Mouse (Mus musculus): Measurements from ENCODE around the gene Fbxw24. TPM values are rescaled to one million over a fixed set of nuclear protein-coding genes. Genes with fewer than 3 reads are reported as not detected.
"Not testable (repeated sequence)": the region's sequence is repeated elsewhere in the genome, so short reads cannot be mapped to it uniquely, and the experiment has no call there.

The Fbxw24 gene
- not detected in 2 replicates for total RNA-seq (2017)

- not testable (repeated sequence) for ATAC-seq (replicated peaks; ENCODE audit: low read depth, poor library complexity, severe bottlenecking)
These were observed at the start of gene Fbxw24 for GRCm38 (mm10) chr9:109625957-109626356. Gene Fbxw24, minus strand, starts transcription at chr9:109626057.

GRCm38 (mm10) chr9:109664552-109664951 lies 38.7 kb upstream of the Fbxw24 start, which contains the start of gene Fbxw25:
Gene Fbxw25, minus strand, starts transcription at chr9:109664652.
- ATAC-seq (replicated peaks; ENCODE audit: low read depth, poor library complexity, severe bottlenecking): not testable (repeated sequence)

DNA sequence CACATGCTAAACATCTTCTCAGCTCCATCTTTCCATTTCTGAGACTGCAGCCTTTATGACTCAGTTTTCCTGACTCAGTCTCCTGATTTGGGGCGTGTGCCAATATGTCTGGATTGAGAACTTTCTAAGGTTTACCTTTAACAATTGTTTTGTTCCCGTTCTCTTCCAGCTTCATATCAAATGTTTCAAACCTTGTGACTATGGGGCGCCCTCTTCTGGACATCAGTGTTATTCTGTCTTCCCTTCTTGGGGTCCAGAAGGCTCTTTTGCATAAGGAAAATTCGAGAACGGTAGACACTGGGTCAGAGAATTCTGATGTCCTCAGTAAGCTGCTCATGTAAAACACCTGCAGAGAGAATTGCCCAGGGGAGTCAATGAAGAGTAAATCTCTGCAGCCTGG lies 19.0 kb downstream of the Fbxw24 start:
- not testable (repeated sequence) for ATAC-seq (replicated peaks; ENCODE audit: low read depth, poor library complexity, severe bottlenecking)

DNA sequence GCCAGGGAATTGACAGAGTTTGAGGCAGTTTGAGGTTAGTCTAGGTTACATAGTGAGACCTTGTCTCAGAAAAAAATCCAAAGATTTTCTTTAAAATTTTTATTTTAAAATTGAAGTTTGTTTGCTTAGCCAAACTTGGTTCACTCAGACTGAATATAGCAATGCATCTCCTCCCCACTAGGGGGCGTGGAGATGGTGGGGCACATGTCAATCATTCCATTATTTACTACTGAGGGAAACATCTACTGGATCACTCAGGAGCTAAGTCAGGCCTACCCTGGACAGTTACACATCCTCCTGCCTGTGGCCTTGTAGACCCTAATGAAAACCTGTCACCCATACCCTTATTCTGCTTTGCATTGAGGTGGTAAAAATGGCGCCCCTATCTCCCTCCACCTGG lies 23.7 kb downstream of the Fbxw24 start:
- not testable (repeated sequence) for ATAC-seq (replicated peaks; ENCODE audit: low read depth, poor library complexity, severe bottlenecking)

GRCm38 (mm10) chr9:109597226-109597625 lies 28.6 kb downstream of the Fbxw24 start:
- ATAC-seq (replicated peaks; ENCODE audit: low read depth, poor library complexity, severe bottlenecking): no peak

- ATAC-seq (replicated peaks; ENCODE audit: low read depth, poor library complexity, severe bottlenecking): no peak
These were observed 31.0 kb downstream of the Fbxw24 start for GRCm38 (mm10) chr9:109594866-109595265.

- ATAC-seq (replicated peaks; ENCODE audit: low read depth, poor library complexity, severe bottlenecking): not testable (repeated sequence)
These were observed 57.7 kb downstream of the Fbxw24 start, which contains the start of gene Fbxw15 for GRCm38 (mm10) chr9:109568162-109568561. Gene Fbxw15, minus strand, starts transcription at chr9:109568262.

- ATAC-seq (replicated peaks; ENCODE audit: low read depth, poor library complexity, severe bottlenecking): no peak
These were observed 60.3 kb downstream of the Fbxw24 start for GRCm38 (mm10) chr9:109565546-109565945.

DNA sequence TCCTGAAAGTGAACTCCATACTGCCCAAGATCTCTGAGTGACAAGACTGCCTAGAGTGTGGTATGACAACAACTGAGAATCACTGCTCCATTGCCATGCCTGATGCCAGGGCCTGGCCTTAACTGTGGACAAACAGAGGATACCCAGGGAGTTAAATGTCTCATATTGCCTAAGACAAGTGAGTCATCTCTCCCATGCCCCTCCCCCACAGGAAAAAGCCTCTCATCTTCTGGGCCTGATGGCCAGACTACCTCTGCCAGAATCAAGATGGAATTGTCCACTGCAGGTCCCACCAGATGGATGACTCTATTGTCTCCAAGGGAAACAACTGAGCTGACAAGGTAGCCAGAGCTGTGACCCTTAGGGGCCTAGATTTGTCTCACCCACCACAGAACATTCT lies 63.8 kb downstream of the Fbxw24 start:
- not testable (repeated sequence) for ATAC-seq (replicated peaks; ENCODE audit: low read depth, poor library complexity, severe bottlenecking)

DNA sequence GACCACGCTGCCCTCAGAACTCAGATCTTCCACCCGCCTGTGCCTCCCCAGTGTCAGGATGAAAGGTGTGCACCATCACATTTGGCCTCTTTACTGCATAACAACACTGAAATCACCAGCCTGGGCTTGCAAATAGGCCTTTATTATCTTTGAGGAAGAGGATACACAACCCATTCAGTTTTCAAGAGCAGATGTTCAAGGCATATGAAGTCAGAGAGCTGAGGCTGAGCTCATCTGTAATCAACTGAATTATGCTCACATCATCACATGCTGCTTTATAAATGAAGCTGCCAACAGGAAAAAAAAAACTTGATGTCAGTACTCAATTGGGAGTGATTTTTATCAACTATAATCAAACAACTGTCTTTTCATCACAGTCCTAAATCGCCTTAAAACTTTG lies 73.4 kb downstream of the Fbxw24 start:
- no peak for ATAC-seq (replicated peaks; ENCODE audit: low read depth, poor library complexity, severe bottlenecking)

Other genes starting within 250 kb of the Fbxw24 start
- gene Fbxw22, start 221.8 kb downstream of the Fbxw24 start, total RNA-seq (2017): not detected in 2 replicates
- gene Fbxw16, start 176.9 kb downstream of the Fbxw24 start, total RNA-seq (2017): not detected in 2 replicates
- not detected in 2 replicates for gene Fbxw19, start 130.2 kb downstream of the Fbxw24 start, total RNA-seq (2017)
- gene Fbxw15, start 57.8 kb downstream of the Fbxw24 start, total RNA-seq (2017): not detected in 2 replicates
- not detected in 2 replicates for gene Fbxw25, start 38.6 kb upstream of the Fbxw24 start, total RNA-seq (2017)
- not detected in 2 replicates for gene Fbxw18, start 76.6 kb upstream of the Fbxw24 start, total RNA-seq (2017)
- not detected in 2 replicates for gene Fbxw26, start 120.0 kb upstream of the Fbxw24 start, total RNA-seq (2017)
- gene Fbxw27, start 164.6 kb upstream of the Fbxw24 start, total RNA-seq (2017): not detected in 2 replicates
- gene Spink8, start 186.2 kb upstream of the Fbxw24 start, total RNA-seq (2017): not detected in 2 replicates
- gene Nme6, start 206.7 kb upstream of the Fbxw24 start, total RNA-seq (2017): 21.8 and 23.6 TPM in 2 replicates
- 47.0 and 48.3 TPM in 2 replicates for gene Camp, start 223.6 kb upstream of the Fbxw24 start, total RNA-seq (2017)
- gene Cdc25a, start 249.5 kb upstream of the Fbxw24 start, total RNA-seq (2017): 39.7 and 58.2 TPM in 2 replicates

All from common myeloid progenitor, adult 5-6 weeks (primary cell).